Mouse (Mus musculus) adrenal gland, postnatal 10 days (tissue): ENCODE measurements at regions not wholly inside any gene's neighbourhood (a gene's known extent, or its start where the extent isn't known, plus 50 kb on each side); places are given as distances from the start of the nearest gene placed in this dataset.

Source experiments
- DNase-seq: peaks from one replicate; pipeline ENCODE4 v3.0.0; 2021; ENCODE audit warnings: mixed read lengths

DNA sequence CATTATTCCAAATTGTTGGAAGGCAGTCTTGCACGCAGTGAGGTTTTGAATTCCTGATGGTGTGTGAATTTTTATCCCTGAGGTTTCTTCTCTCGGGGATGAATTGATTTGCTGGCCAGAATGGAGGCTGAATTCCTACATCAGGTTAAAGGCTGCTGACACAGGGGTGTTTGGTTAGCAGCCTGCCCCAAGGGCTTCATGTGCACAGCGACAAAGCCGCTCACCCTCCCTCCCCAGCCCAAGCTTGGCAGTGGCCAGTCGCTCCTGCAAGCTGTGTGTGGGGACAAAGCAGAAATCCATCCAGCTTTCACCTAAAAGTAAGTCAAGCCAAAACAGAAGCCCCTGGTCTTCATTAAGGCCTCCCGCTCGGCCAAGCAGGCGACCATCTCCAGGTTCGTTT lies 151.4 kb upstream of the Eomes start:
- DNase-seq = no peak

DNA sequence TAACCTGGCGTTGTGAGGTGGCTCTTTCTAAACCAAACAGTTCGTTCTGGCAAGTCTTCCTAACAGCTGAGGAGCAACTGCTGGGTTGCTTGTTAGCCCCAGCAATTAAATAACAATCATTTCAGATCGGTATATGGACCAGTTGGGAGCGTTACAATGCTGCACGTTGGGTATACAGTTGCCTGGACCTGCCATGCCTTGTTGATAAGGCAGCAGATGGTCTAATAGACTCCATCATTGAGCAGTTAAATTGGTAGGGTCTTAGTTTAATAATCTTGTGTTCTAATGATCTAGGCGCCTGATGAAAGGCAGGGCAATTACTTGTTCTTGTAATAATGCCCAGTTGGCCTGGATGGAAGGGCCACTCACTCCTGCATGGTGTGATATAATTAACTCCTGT lies 150.1 kb upstream of the Eomes start:
- DNase-seq = no peak

DNA sequence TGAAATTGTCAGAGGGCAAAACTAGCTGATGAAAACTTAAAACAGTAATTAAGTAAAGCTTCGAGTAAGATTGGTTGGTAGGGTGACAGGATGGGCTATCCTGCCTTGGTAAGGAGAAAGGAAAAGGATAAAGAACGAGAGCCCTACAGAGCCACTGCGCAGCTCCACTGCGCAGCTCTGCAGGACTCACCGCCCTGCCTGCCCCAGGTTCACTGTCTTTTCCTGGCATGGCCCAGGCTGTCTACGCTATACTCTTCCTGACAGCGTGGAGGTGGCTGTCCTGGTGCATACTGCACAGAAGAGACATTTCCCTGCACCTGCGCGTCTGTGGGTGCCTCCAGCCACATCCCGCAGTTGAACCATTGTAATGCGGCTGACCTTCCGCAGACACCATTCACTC lies 136.6 kb upstream of the Eomes start:
- no peak for DNase-seq

DNA sequence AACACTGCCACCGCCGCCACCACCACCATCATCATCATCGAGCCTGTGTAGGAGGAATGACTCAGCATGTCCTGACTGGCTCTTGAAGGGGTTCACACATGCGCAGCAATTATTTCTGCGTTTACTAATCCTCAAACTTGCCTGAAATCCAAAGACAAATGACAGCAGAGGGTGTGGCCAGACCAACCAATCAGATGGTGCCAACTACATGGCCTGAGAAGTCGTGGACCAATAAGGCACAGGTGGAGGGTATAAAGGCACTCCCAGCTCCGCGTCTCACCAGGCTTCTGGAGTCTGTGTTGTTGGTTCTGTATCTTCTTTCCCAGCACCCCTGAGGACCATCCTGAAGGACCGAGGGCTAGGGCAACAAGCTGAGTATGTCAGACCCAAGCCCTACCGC lies 123.1 kb upstream of the Eomes start:
- no peak for DNase-seq

DNA sequence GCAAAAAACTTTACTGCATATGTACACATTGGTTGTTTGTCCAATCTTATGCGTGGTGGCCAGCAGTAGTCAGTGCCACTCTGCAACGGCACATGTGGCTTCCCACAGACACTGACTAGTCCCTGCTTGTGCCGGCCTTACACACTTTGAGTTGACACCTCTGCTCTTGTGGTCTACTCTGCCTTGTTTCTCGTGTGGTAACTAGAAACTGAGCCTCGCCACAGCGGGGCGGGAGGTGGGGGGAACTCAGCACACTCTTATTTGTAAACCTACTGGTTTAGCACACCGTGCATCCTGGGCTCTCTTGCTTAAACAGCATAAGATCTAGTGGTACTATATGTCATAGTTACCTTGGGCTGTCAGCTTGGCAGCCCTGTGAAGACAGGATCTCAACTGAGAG lies 120.6 kb upstream of the Eomes start:
- no peak for DNase-seq

DNA sequence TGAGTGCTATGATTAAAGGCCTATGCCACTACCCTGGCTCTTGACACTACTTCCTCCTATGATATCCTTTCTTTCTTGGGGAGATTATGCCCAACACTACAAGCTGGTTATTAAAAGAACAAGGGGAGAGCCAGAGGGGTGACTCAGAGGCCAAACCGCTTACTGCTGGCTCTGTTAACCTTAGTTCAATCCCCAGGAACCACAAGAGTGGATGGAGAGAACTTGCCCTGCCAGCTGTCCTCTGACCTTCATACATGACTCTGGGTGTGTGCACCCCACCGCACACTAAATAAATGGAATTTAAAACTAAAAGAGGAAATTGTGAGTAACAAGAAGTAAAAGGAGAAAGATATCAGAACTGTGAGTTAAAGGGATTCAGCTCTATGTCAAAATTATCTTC lies 114.1 kb upstream of the Eomes start:
- DNase-seq = no peak

DNA sequence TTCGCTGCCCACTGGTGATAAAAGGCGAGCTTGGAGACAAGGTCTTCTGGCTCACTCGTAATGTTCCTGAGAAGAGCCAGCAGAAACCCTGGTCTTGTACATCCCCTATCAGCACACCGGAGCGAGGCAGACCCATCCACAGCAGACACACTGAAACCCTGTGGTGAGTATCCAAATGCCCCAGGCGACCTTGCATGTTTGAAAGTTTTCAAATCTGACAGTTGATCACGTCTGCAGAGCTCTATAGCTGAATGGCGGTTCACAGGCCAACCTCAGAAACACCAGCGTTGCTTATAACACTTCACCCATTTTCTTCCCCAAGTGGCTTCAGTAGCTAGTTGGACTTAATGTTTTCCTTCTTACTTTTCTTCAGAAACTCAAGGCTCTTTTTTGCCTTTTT lies 112.6 kb upstream of the Eomes start:
- no peak for DNase-seq

DNA sequence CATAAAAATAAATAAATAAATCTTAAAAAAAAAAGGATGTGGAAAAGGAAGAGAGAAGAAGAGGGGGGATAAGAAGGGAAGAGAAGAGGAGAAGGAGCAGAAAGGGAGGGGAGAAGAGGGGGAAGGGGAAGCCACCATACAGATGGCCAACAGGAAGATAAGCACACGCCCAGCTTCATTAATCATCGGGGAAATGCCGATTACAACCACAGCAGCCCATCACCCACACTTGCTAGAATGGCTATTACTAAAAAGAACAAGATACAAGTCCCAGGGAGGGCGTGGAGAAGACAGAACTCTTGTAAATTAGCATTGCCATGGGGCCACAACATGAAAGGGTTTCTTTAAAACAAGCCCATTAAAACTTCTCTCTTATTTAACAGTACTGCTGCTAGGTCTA lies 110.7 kb upstream of the Eomes start:
- DNase-seq = no peak

DNA sequence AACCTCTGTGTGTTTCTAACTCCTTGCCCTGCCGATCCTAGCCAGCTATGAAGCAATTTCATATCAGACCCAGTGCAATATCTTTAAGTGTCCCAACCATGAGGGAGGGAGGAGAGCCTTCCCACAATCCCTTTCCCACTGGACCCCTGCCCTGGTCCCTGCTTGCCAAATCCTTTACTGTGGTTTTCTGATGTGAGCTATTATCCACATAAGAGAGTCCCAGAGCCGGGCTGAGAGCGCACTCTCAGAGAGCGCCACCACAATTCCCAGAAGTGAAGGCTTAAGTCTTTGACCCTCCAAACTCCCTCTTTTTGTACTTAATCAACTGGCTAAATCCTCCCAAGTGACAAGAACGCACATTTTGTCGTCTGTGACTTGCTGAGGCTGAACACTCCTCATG lies 107.4 kb upstream of the Eomes start:
- peak; percentile 44 for DNase-seq

DNA sequence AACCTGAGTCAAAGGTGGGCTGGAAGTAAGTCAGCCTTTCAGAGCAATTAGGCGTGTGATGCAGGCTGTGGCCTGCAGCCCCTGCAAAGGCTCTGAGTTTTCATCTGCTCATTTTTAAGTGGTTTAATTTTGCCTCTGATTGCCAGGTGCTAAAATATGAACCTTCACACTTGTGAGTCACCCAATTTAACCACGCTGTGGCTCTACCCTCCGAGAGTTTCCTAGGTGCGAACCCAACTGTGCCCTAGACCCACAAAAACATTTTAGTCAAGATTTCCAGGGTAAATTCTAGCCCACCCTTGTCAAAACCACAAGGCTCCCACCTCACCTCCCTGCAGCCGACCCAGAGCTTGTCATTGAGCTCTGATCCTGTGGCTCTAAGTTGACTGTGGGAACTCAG lies 103.3 kb upstream of the Eomes start:
- no peak for DNase-seq

DNA sequence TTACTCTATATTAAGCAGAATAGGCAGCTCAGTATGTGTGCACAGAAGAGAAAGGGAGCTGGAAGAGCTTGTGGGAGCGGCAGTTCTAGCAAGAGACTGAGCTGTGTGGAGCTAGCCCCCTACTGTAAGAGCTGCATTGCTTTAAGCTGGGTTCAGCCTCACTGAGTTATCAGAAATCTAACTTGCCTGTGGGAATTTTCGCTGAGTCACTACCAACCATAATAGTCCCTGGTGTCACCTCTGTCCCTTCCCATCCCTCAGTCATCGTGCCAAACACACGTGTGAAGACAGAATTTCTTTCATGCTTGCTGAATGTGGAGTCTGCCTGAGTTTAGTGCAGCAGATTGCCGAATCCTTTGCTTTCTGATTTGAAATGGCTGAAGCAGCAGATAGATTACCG lies 99.0 kb upstream of the Eomes start:
- DNase-seq = no peak

DNA sequence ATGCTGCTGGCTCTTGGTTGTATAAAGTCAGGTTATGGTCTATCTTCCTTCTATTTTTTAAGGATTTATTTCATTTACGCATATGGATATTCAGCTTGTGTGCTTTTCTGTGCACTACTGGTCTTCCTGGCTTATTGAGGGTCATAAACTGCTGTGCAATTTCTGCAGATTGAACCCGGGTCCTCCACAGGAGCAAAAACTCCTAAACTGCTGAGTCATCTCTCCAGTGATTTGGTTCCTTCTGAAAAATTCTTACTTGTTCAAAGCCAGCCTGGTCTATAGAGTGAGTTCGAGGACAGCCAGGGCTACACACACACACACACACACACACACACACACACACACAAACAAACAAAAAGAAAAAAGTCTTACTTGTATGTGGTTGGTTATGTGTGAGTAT lies 95.5 kb upstream of the Eomes start:
- DNase-seq = no peak

DNA sequence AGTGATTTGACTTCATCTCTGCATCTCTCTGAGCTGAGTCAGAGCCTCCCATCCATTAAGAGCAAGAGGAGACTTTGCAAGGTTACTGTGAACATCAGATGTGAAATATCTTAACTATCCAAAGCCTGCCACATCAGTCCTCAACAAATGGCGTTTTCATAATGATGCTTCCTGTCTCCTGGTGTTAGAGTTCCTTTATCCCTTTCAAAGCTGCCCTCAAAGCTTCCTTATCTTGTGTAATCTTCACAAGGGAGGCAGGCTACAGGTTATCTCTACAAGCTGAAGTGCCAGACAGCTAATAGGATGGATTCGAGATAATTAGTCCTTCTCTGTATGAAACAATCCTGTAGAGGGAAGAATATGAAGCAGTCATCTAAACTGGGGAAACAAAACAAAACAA lies 93.4 kb upstream of the Eomes start:
- DNase-seq = no peak

DNA sequence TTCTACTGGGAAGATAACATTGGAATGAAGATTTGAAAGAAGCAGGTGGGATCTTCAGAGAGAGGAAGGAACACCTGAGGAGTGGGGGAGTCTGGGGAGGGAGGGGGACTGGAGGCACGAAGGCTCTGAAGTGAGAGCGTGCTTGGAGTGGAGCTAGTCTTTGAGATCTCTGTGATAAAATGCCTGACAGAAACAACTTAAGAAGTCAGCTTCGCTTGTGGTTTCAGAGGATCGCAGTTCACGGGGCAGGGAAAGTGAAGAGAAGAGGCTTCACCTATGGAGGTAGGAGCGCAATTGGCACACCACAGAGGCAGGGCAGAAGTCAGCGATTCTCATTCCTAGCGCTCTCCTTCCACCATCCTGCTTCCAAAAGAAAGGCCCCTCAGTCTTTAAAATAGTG lies 90.4 kb upstream of the Eomes start:
- DNase-seq = no peak

DNA sequence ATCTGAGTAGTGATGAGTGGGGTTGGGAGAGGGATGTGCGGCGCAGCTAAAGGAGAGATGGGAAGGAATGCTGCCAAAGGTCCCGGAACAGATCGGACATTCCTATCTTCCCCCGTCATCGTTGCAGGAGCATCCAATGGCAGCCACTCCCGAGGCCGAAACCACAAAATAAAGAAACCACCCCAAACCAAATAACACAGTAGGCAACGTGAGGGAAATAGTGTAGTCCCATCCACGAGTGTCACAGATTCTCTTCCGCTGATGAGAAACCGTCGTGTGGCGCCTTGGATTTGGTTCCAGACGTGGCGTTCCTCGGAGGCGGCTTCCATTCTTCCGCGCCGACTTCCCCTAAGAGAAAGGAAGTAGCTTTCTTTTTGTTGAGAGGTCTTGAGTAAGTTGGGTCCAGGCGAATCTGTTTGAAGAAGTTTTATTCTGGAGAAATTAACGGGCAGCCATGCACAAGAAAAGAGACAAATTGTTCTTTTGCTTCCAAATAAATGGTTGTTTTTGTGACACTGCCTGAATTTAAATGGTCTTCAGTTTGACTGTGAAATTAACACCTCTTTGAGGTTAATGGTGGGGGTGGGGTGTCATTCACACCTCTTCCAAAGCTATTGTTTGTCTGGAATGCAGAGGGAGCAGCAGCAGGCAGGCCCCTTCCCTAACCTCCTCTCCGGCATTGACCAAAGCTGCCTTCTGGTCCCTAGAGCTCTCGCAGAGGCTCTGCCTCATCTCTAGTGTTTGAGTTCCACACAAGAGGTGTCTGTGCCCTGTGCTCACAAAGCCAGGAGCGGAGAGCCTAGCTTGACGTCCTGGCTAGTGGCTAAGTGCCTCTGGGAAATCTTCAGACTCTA lies 88.3 kb upstream of the Eomes start:
- DNase-seq = peak; percentile 4

DNA sequence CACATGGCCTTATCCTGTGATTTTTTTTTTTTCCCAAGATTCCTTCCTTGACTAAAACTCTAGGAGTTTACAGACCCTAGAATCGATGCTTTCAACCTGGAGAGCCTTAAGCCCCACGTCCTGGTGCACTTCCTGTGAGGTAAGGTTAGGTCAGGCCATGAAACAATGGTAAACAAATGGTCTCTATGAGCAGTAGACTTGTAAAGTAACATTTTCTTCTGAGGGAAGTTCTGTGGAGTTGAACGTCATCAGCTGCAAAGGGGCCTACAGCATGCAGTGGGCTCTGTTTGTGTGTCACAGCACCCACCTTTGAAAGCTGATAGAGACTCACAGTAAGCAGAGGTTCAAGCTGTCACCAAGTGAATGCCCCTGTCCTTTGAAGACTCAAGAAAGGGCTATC lies 87.3 kb upstream of the Eomes start:
- no peak for DNase-seq

DNA sequence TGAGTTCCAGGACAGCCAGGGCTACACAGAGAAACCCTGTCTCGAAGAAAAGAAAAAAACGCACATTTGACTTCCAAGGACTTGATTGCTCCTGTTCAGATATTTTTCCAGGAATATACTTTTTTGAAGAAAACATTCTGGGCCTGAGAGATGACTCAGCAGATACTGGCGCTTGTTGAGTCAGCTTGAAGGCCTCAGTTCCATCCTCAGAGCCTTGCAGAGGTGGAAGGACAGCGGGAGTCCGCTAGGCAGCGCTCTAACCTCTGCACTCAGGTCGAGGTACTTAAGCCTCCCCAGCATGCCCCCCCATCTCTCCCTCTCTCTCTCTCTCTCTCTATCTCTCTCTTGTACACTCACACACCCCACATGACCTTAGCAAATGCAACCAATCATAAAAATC lies 86.3 kb upstream of the Eomes start:
- no peak for DNase-seq

DNA sequence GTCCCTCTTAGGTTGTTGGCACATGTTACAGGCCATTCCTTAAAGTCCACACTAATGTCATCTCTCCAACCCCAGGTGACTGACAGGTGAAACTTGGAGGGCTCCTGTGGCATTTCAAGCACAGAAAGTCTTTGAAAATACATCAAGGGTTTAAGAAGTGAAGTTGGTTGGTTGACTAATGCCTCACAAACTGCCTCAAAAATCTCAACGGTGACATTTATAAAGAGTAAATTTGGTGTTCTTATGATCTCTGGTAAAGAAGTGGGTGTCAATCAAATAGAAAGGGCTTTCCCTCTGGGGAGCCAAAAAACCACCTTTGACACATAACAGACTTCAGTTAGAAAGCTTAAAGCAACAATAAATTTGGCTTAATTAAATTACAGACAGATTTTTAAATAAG lies 85.2 kb upstream of the Eomes start:
- no peak for DNase-seq

DNA sequence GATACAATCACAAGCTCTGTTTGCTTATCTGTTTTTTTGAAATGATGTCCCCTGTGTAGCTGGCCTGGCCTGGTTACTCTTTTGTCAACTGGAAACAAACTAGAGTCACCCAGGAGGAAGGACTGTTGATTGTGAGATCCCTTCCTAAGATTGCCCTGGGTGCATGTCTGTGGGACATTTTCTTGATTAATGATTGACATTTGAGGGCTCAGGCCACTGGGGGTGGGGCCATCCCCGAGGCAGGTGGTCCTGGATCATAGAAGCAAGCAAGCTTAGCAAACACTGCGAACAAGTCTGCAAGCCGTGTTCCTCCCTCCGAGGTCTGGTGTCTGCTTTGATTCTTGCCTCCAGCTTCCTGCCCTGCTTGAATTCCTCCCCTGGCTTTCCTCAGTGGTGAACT lies 84.4 kb upstream of the Eomes start:
- DNase-seq = no peak

DNA sequence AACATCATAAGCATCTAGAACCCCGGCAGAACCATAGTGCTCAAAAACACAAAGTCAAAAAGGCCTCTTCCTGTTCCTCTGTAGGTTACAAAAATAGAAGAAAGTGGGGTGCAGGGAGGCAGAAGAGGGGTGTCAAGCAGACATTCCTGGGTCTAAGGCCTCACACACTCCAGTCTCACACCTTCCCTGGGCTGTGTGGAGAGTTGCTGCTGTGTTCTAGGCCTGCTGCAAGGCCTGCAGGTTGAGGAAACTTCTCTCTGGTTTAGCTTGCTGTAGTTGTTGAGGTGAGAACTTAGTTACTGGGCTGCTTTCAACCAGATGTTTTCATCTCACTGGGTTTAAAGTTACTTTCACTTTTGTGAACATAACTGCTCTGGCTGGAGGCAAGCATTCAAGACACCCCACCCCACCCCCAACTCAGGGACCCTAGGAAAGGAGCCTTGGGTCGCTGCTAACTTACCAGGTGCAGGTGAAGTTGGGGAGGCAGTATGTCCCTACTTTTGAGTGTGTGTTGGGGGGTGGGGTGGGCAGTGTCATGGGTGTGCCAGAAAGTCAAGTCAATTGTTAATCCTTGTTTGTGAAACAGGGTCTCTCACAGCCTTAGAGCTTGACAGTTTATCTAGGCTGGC lies 81.5 kb upstream of the Eomes start:
- DNase-seq = no peak

DNA sequence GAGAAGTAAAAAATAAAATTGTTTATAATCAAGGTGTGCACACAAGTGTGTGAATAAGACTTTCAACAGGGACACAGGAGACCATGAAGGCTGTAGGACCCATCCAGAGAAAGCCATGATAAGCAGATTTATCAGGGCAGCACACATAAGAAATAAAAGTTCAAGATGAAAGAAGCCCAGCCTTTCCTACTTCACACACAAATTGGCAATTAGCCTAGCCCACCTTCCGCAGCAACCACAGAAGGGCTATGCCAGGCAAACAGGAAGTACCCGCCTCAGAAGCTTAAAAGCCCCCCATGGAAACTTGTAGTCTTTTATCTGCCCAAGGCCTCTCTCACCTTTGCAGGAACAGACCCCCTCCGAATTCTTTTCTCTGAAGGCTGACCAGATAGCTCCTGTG lies 77.5 kb upstream of the Eomes start:
- DNase-seq = no peak

DNA sequence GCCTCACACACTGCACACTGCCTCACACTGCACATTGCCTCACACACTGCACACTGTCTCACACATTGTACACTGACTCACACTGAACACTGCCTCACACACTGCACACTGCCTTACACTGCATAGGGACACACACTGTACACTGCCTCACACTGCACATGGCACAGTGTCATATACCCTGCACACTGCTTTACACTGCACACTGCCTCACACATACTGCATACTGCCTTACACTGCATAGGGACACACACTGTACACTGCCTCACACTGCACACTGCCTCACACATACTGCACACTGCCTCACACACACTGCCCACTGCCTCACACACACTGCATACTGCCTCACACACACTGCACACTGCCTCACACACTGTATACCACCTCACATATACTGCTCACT lies 76.8 kb upstream of the Eomes start:
- no peak for DNase-seq

DNA sequence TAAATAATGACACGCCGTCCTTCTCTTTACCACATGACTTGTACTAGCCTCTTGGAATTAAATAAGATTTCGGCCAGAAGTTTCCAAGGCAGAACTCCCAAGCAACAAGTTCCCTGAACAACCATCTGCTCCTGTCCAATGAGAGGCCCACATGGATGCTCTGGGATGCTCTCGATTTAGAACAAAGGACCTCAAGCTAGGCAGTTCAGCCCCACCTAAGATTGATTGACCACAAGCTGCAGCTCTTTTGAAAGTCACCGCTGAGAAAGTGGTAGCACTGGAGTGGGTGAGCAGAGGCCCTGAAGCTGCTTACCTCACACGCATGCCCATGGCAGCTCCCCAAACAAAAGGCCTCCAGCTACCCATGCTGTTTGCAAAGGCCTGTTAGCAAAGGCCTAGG lies 73.1 kb upstream of the Eomes start:
- no peak for DNase-seq

DNA sequence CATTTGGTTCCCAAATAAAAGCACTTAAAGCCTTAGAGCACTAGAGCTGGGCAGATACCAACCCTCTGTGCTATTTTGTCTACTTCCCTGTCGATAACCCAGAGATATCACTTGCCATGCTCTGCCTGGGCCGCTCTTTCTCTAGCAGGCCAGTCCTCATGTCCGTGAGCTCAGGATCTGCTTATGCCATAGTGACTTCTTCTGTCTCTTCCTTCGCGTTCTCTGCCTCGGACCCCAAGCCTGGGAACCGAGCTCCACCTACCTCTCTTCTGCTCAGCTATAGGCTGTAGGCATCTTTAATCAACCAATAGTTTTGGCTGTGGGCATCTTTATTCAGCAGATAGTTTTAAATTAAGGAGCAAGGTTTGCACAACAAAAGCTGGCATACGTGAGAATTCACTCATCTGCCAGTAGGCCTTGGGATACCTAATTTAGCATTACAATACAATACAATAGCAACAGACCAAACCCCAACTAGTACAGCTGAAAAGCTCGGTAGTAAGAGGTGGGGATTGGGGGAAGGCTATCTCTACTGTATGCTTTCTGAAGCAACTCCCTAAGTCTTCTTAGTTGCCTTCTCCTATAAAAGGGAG lies 72.0 kb upstream of the Eomes start:
- no peak for DNase-seq
